Mouse (Mus musculus): Measurements from ENCODE around the gene Rbbp6. TPM values are rescaled to one million over a fixed set of nuclear protein-coding genes. Genes with fewer than 3 reads are reported as not detected.

Gene Rbbp6
- 10 to 100 TPM; 21.2 to 26.4 TPM for total RNA-seq (2021)
- long read RNA-seq, experiment 1, full-length matches to known transcripts, result 8 of 12 reads
- long read RNA-seq, experiment 1, partial matches to known transcripts, result 0 of 12 reads
- long read RNA-seq, experiment 1, other reads (novel, unspliced or antisense), result 4 of 12 reads
- long read RNA-seq, experiment 2, full-length matches to known transcripts, result 16 of 29 reads
- long read RNA-seq, experiment 2, partial matches to known transcripts, result 1 of 29 reads
- long read RNA-seq, experiment 2, other reads (novel, unspliced or antisense), result 12 of 29 reads

DNA sequence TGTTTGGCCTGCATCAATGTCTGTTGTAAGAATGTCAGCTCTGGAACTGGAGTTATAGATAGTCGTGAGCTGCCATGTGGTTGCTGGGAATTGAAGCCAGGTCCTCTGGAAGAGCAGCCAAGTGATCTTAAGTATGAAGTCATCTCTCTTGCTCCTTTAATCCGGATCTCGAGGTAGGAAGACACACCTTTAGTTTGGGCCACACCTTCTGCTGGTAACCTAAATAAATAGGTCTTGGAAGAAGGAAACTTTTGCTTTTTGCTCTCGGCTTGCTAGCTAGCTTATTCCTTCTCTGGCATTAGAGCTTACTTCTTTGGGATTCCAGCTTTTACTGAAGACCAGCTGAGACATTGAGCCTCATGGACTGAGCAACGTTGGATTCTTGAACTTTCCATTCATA lies at the start of gene Rbbp6:
Gene Rbbp6 (plus strand): TSS at position 301 of the 400 bp plus-strand sequence.
- DNase-seq, result no peak
- intact Hi-C loops (cut with DNase I), result no loop called here

DNA sequence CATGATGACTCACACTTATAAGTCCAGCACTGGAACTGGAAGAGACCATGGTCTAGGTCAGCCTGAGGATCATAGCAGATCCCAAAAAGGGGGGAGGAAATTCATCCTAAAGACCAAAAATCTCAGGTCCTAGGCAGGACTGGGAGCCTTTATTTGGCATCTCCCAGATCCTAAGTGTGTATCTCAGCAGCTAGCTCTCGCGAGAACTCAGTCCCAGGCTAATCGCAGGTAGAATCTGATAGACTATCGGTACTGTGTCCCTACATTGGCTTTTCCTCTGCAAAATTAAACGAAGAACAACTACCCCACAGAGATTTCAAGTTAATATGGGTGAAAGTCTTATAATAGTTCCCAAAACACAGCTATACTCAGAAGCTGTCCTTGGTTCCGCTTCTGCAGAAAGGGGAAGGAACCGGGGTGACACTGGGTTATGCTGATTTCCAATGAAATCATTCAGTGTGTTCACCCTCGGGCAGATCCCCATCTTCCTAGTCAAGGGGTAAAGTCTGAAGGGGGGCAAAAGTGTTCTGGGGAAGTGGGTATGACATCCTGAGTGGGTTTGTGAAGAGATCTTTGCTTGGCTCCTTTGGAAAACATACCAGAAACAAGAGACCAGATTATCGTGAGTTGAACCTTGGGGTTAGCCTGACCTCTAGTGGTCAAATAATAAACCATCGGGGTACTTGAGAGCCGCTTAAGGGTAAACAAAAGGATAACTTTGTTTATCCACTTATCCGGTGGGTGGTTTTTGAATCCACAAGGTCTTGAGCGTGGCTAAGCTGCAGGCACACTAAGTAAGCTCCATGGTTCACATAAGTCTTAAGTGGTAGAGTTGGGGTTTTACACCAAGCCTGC lies 45.5 kb upstream of the Rbbp6 start:
- intact Hi-C loops (cut with DNase I), result loop anchor here (2.0 kb wide), 1 partner anchor 447 kb away; no protein-coding TSS in a partner anchor
- DNase-seq, result no peak

DNA sequence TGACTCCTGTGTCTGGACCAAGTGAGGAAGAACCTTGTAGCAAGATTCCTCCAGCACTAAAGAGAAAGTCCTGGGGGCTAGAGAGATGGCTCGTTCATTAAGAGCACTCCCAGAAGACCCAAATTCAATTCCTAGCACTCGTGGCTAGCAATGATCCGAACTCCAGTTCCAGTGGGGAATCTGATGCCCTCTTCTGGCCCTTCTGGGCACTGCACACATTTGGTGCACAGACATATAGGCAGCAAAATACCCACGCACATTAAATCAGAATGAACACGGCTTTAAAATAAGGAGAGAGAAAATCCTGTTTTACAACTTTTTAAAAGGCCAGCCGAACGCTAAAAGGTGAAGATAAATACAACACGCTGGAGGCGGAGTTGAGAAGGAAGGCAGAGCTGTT lies 43.9 kb upstream of the Rbbp6 start:
- DNase-seq, result no peak
- intact Hi-C loops (cut with DNase I), result loop anchor here (2.0 kb wide), 1 partner anchor 449 kb away; no protein-coding TSS in a partner anchor

DNA sequence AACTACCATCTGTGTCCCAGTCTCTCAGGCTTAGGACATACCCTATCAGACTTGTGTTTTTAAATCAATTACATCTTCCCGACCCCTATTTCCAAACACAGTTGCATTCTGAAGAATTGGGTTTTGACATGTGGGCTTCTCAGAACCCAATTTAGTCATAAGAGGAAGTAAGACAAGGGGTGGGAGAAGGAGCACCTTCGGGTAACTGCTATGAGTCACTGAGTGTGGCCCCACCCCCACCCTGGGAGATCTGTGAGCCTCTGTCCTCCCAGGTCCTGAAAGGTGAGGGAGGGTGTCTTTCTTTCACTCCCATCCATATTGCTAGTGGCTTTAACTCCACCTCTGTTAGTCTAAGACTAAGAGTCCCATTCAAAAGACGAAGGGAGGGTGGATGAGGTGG lies 41.2 kb upstream of the Rbbp6 start:
- DNase-seq, result no peak
- intact Hi-C loops (cut with DNase I), result no loop called here

DNA sequence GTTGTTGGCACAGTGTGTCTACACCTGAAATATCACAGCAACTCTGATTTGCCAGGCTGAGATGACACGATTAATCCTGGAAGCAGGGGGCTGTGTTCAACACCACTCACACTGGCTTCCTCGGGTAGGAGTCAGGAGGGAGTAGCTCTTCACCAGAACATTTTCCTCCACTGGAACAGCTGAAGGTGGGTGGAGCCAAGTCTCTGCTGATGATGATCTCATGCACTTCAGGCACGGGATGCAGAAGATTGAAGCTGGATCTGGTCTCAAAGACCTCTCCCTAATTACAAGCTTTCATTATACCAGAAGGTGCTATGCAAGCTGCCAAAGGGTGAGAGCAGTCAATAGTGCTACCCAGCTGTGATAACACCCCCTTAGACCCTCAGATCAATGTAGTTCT lies 35.0 kb upstream of the Rbbp6 start:
- intact Hi-C loops (cut with DNase I), result no loop called here
- DNase-seq, result no peak

DNA sequence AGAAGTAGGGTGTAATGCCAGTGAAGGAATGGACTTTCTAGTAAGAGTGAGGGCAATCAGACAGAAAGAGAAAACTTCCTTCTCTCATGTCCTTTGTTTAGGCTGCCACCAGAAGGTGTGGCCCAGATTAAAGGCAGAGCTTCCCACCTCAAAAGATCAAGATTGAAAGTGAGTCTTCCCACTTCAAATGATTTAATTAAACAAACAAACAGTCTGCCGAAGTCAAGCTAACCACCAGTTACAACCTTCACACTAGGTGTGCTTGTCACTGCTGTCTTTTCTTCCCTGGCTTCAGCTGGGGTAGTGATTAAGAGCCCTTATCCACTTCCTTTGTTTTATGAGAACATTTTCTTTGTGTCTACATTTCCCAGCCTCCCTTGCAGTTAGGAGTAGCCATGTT lies 33.3 kb upstream of the Rbbp6 start:
- intact Hi-C loops (cut with DNase I), result no loop called here
- no peak for DNase-seq

DNA sequence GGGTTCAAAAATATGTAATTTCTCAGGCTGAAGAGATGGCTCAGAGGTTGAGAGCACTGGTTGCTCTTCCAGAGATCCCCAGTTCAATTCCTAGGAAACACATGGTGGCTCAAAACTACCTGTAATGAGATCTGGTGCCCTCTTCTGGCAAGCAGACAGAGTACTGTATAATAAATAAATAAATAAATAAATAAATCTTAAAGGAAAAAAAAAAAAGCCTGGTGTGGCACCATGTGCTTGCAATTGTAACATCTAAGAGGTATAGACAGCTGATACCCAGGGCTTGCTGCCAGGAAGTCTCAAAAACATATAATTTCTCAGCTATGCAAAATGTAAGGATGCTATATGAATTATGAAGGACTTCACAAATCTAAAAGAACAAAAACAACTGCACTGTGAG lies 28.9 kb upstream of the Rbbp6 start:
- no peak for DNase-seq
- intact Hi-C loops (cut with DNase I), result no loop called here

DNA sequence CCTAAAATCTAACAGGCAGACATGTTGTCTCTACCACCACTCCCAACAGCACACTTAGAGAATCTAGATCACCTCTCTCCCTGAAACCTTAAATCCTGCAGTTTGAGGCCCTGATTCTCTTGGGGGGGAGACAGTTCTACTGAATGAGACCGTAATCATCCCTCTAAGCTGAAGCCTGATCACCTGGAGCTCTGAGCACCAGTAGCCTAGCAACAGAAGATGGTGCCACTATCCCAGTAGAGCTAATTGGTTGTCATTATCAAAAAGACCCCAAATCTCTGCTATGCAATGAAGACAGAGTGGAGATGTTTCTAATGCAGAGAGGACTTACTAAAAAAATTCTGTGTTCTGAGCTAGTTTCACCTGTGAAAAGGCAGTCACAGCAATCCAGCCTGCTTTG lies 27.3 kb upstream of the Rbbp6 start:
- intact Hi-C loops (cut with DNase I), result no loop called here
- DNase-seq, result no peak

DNA sequence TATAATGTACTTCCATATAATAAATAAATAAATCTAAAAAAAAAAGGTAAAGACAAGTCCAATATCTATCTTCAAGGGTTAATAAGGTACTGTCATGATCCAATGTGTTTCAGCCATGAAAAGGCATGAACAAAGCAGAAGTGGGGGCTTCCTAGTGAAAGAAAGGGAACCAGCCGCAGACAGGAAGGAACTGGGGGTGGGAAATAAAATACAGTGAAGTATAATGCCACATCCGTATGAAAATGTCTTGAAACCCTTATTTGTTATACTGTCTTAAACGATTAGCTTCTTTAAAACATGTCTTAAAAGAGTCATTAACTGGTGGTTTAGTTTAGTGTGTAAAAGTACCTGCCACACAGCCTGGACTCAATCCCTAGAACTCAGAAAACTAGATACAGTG lies 26.3 kb upstream of the Rbbp6 start:
- no peak for DNase-seq
- intact Hi-C loops (cut with DNase I), result no loop called here

DNA sequence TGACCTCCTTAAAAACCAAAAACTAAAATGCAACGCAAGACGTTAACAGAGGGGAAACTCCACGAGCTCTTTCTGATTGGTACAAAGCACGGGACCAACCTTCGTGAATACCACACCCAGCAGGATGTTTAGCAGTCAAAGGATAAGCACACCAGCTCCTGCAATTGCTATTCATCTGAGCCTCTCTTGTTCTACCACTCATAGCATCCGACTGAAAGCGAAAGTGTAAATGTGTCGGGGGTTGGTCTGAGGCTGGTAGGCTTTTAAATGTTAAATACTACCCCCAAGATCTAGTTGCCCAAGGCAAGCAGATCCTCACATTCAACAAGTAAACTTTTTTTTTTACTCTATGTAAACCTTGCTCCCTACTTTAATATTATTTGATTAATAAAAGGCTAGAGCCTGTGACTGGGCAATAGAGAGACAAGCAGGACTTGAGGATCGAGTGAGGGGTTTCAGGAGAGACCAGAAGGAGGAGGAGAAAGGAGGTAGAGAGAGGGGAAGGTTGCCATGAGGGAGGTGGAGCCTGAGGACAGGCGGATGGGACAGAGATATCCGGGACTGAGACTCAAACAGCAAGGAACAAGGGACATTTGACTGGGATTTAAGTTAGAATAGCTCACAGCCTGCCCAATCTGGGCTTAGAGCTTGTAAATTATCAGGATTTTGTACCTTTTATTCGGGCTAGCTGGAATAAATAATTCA lies 25.0 kb upstream of the Rbbp6 start:
- intact Hi-C loops (cut with DNase I), result loop anchor here (5.0 kb wide), 1 partner anchor 527 kb away; no protein-coding TSS in a partner anchor
- no peak for DNase-seq

DNA sequence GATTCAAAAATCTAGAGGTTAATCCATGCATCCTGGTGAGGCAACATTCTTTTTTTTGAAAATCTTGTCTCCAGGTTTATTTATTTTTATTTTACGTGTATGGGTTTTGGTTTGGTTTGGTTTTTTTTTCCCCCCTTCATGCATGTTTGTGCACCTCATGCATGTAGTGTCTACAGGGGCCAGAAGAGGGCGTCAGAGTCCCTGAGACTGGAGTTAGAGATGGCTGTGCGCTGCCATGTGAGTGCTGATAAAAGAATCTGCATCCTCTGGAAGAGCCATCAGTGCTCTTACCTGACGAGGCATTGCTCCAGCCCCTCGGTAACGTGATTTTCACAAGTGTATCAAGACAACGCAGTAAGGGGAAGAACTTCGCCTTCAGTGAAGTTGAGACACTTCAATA lies 23.4 kb upstream of the Rbbp6 start:
- intact Hi-C loops (cut with DNase I), result loop anchor here (5.0 kb wide), 1 partner anchor 525 kb away; no protein-coding TSS in a partner anchor
- DNase-seq, result no peak

DNA sequence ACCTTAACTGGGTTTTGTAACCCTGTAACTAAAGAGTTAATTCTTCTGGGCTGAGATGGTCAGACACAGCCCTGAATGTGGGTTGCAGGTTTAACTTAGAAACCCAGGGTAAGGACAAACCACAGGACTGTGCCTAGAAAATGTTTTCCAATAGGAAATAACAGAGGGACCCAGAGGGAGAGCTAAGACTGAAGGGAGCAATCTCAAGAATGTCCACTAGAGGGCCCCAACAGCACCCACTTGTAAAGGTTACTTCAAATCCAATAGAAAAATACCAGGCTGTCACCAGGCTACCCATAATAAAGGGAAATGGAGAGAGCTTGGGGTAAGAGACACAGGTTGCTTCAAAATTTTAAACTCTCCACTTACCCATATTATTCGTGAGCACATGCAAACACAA lies 20.3 kb upstream of the Rbbp6 start:
- DNase-seq, result peak; percentile 49 to 65
- intact Hi-C loops (cut with DNase I), result no loop called here

DNA sequence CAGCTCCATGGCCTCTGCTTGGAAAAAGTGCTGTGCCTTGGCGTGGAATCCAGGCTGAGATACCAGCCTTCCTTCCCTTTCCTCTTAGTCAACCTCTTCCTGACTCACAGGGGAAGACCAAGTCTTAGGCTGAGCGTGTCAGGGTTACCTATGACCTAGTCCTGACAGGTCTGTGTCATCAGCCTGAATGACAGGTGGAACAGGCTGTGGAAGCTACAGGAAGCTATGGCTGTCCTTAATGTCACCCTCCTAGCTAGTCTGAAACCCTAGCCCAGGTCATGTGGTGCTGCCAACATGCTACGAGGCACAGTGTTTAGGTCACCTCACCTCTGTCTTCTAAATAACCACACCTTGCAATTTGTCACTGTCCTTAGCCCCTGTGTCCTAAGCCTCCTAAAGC lies 16.2 kb upstream of the Rbbp6 start:
- DNase-seq, result no peak
- intact Hi-C loops (cut with DNase I), result no loop called here

DNA sequence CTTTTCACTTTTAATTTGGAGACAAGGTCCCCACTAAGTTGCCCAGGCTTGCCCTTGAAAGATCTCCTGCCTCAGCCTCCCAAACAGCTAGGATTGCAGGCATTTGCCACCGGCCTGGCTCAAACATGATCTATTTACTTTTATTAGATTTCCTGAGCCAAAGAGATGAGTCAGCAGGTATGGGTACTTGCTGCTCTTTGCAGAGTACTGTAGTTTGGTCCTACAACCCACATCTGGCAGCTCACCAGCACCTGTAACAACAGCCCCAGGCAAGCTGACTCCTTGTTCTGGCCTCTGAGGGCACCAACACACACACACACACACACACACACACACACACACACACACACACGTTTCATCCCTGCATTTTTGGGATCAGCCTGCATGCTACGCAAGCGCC lies 14.0 kb upstream of the Rbbp6 start:
- no peak for DNase-seq
- intact Hi-C loops (cut with DNase I), result no loop called here

DNA sequence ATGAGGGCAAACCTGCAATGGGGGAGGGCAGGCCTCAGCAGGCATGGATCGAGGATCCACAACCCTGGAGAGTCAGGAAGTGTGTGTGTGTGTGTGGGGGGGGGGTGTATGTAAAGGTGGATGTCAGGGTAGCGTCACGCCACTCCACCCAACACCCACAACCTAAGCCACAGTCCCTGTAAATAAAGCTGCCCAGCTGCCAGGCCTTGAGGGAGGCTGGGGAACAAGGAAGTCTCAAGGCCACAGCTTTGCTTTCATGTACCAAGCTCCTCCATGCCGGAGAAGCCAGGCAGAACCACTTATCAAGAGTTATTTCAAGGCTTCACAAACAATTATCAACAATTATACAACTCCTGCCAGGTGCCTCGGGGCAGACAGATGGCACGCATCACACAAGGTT lies 13.4 kb upstream of the Rbbp6 start:
- intact Hi-C loops (cut with DNase I), result no loop called here
- no peak for DNase-seq

DNA sequence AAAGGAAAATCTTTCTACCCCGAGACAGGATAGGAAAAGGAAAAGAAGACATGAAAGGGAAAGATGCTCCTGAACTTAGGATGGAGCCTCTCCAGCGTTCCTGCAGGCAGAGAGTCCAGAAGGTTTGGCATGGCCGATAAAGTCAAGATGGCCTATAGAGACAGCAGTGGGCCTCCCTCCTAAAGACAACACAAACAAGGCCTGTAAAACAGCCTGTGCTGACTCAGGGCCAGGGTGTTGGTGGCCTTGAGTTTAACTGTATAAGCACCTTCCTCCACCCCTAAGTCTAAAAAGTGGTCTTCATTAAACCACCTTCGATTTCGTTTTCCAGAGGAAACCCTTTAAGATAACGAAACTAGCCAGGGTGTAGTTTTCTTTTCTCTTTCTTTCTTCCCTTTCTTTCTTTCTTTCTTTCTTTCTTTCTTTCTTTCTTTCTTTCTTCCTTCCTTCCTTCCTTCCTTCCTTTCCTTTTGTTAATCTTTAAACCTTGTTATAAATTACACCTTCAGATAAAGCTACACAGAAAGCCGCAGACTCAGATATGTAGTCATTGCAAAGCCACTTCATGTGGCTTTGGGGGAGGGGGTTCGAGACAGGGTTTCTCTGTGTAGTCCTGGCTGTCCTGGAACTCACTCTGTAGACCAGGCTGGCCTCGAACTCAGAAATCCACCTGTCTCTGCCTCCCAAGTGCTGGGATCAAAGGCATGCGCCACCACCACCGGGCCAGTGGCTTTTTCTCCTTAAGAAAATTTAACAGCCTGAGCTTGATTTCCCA lies 10.8 kb upstream of the Rbbp6 start:
- intact Hi-C loops (cut with DNase I), result no loop called here
- no peak for DNase-seq

DNA sequence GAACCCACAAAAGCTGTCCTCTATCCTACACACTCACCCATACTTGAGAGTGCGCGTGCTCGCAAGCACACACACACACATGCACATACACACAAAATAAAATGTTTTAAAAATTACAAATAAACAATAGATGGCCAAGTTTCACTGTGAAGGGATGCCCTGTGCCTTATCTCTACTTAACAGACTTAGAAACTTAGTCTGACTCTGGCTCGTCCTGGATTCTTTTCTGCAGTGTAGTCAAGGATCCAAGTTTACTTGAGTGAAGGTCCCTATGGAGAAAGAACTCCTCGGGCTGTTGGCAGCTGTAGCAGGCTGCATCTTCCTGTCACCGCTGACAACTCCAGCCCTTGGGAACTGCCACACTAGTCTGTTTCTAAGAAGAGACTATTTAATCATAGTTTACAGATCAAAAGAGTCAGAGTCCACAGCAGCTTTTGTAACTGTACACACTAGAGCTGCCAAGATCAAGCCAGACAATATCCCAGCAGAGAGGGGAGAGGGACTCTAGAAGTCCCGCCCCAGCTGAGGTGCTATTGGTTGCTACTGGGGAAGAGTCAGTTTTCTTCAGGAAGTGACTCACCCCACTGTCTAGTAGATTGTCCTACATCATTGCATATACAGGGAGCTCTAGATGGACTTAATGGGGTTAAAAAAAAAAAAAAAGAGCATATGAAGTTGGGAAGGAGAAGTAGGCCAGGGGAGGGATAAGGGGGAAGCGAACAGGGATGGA lies 10.1 kb upstream of the Rbbp6 start:
- peak; percentile 17 to 28 for DNase-seq
- intact Hi-C loops (cut with DNase I), result no loop called here

DNA sequence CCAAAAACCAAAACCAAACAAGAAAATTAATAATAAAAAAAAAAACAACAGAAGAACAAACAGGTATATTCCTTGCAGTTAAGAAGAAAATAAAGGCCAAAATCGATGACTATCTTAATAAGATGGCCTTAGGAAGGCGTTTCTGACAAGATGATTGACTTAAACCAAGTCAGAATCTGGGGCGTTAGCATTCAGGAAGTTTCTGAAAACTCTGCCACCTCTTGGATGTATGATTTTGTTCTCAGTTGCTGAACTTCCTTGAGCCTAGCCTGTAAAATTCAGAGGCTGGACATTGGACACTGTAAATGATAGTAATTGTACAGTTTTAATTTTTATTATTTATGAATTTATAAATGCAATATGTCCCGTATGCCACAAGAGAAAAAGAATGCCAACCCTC lies 3.3 kb downstream of the Rbbp6 start:
- DNase-seq, result no peak
- intact Hi-C loops (cut with DNase I), result no loop called here

DNA sequence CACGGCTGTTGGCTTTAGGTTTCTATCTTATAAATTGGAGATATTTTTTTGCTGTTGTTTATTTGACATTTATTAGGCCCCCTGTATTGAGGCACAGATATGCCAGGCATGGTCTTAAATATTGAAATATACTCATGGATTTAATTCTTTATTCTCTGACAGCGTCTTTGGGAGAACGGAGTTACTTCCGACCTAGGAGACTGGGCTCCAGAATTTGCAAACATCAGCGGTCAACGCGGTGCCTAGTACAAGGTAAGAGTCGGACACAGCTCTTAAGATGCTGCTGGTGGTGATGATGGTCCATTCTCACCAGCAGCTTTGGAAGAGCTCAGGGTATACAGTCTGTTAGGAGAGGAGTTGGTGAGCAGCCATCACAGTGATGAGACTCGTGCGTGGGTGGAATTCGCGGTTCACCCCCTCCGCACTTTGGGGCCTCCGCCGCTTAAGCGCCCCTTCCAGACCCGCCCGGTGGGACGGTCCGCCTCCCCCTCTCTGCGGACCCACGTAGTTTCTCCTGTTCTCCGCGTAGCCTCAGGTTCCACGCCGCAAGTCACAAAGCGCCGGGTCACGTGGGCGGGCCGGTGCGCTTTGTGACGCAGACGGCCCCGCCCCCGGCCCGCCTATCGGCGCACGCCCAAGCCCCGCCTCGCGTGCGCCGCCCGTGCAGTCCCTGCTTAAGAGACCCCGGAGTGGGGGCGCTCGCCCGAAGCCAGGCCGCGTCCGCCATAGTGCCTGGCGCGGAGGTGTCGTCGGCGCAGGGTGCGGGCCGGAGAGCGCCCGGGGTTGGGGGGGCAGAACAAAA lies 3.9 kb downstream of the Rbbp6 start:
- peak; percentile 89 to 90 for DNase-seq
- intact Hi-C loops (cut with DNase I), result loop anchor here (10.0 kb wide), 1 partner anchor 405 kb away; no protein-coding TSS in a partner anchor
